Mouse (Mus musculus) intestine, postnatal 0 days (tissue): Measurements from ENCODE around the gene Hbb-bt. TPM values are rescaled to one million over a fixed set of nuclear protein-coding genes. Genes with fewer than 3 reads are reported as not detected.
"Not testable (repeated sequence)": the region's sequence is repeated elsewhere in the genome, so short reads cannot be mapped to it uniquely, and the experiment has no call there.

ENCODE experiments used
- ATAC-seq: fragments of 200-750 bp; cut with Nextera tagmentation; 2 replicates; pipeline ENCODE4 v1.8.0; 2017; ENCODE audit warnings: mild to moderate bottlenecking, moderate TSS enrichment, moderate library complexity
- H3K27ac ChIP-seq: fragments of 300-500 bp; sonication (generic); 2 replicates; pipeline ENCODE4 v1.5.1; 2014; ENCODE audit warnings: mild to moderate bottlenecking, low read depth, low read length, moderate library complexity
- H3K27me3 ChIP-seq: fragments of 300-500 bp; sonication (generic); replicated peaks from 2 replicates; pipeline ENCODE4 v1.6.1; 2014; ENCODE audit warnings: low read length, mixed read lengths; ENCODE audit not compliant: control insufficient read depth, insufficient read depth
- H3K36me3 ChIP-seq: fragments of 300-500 bp; sonication (generic); 2 replicates; pipeline ENCODE4 v1.6.1; 2014; ENCODE audit warnings: mild to moderate bottlenecking, moderate library complexity; ENCODE audit not compliant: control insufficient read depth, insufficient read depth
- H3K4me1 ChIP-seq: fragments of 300-500 bp; sonication (generic); replicated peaks from 2 replicates; pipeline ENCODE4 v1.6.1; 2014; ENCODE audit warnings: antibody characterized with exemption, low read length, mixed read lengths; ENCODE audit not compliant: control insufficient read depth, insufficient read depth
- H3K4me2 ChIP-seq: fragments of 300-500 bp; sonication (generic); replicated peaks from 2 replicates; pipeline ENCODE4 v1.6.1; 2014; ENCODE audit warnings: low read depth, mild to moderate bottlenecking, moderate library complexity
- H3K4me3 ChIP-seq: fragments of 300-500 bp; sonication (generic); 2 replicates; pipeline ENCODE4 v1.5.1; 2014; ENCODE audit warnings: low read depth, low read length
- H3K9ac ChIP-seq: fragments of 300-500 bp; sonication (generic); 2 replicates; pipeline ENCODE4 v1.6.1; 2014; ENCODE audit warnings: mild to moderate bottlenecking, low read depth, low read length
- H3K9me3 ChIP-seq: fragments of 300-500 bp; sonication (generic); 2 replicates; pipeline ENCODE4 v1.6.1; 2016; ENCODE audit warnings: mixed run types; ENCODE audit not compliant: control insufficient read depth
- CTCF ChIP-seq: sonication (generic); IDR thresholded peaks from 2 replicates; pipeline ENCODE4 v1.5.1; 2016; ENCODE audit warnings: low read depth, mild to moderate bottlenecking, control low read depth, antibody characterized with exemption, moderate library complexity
- WGBS: fragments of 180-500 bp; shearing (Covaris S2); extraction: QIAGEN DNeasy Blood & Tissue Kit; methylation state at CpG from one replicate; pipeline ENCODE4 v1.1.7; 2014; 5-methylcytosine and 5-hydroxymethylcytosine counted together
- polyA plus RNA-seq: library from polyadenylated mRNA; unstranded; fragments of >200 nt; fragmentation: Nextera tagmentation; extraction: Ambion mirVana; gene quantifications from 2 replicates; pipeline ENCODE4 v1.2.1, GENCODE M21; 2015

Gene Hbb-bt
- polyA plus RNA-seq, 1 experiment from 2014 or later, result 164 TPM

DNA sequence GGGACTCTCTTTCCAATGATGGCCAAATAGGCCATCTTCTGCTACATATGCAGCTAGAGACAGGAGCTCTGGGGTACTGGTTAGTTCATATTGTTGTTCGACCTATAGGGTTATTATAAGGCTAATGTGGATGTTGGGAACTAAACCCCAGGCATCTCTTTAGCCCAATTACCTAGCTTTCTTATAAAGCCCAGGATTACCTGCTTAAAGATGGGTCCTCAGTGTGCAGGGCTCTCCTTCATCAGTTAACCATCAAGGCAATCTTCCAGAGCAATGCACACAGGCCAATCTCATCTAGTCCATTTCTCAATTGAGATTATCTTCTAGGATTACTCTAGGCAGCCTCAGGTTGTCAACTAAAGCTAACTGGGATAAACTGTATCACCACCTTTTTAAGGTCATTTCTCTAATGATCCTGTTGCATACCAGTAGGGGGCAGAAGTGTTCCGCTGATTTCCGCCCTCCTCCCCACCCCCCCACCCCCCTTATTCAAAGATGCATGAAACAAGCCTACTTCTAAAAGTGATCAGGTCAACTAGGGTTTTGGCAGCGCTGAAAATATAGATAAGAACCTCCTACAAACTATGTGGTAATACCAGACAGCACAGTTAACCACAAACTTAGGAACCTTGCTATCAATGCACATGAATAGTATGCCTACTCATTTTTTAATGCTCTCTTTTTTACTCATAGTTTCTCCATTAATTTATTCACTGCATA lies 21.0 kb downstream of the Hbb-bt start:
- 22% methylated on average over 4 of the region's 4 CpGs for WGBS
- H3K27ac ChIP-seq, result no peak overlapping the region
- TF ChIP-seq CTCF, result no peak
- H3K27me3 ChIP-seq, result no peaks in the 10 kb centered on the region
- H3K4me2 ChIP-seq, result no peak overlapping the region
- H3K9me3 ChIP-seq, result no peaks in the 10 kb centered on the region
- no peaks in the 10 kb centered on the region for H3K4me1 ChIP-seq
- H3K9ac ChIP-seq, result no peak overlapping the region
- no peak for ATAC-seq
- H3K36me3 ChIP-seq, result no peaks in the 10 kb centered on the region
- H3K4me3 ChIP-seq, result no peak overlapping the region

DNA sequence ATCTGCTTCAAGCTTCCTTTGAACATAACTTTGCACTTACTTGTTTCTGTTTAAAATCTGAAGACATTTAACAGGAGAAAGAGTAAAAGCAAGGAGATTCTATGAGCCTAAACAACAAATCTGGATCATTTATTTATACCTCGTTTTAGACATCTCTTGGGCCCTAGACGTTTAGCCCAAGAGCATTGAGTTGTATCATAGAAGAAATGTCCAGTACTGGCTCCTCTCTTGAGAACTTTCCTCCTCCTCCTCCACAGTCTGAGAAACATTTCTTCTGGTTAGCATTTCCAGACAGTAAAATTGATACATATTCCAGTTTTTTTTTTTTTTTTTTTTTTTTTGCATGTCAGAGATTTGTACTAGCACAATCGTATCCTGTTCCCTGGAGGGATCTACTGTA lies 22.1 kb downstream of the Hbb-bt start, which contains the start of gene Olfr67:
TSS of gene Olfr67 (minus strand) at position 101 of the 400 bp plus-strand sequence.
- no peaks in the 10 kb centered on the region for H3K4me1 ChIP-seq
- H3K27me3 ChIP-seq, result no peaks in the 10 kb centered on the region
- H3K36me3 ChIP-seq, result no peaks in the 10 kb centered on the region
- H3K4me2 ChIP-seq, result no peak within 1 kb of the TSS
- 71% methylated on average over 3 of the region's 3 CpGs for WGBS
- TF ChIP-seq CTCF, result no peak
- H3K27ac ChIP-seq, result no peak within 1 kb of the TSS
- H3K4me3 ChIP-seq, result no peak within 1 kb of the TSS
- no peak within 1 kb of the TSS for H3K9ac ChIP-seq
- H3K9me3 ChIP-seq, result no peaks in the 10 kb centered on the region
- ATAC-seq, result no peak

DNA sequence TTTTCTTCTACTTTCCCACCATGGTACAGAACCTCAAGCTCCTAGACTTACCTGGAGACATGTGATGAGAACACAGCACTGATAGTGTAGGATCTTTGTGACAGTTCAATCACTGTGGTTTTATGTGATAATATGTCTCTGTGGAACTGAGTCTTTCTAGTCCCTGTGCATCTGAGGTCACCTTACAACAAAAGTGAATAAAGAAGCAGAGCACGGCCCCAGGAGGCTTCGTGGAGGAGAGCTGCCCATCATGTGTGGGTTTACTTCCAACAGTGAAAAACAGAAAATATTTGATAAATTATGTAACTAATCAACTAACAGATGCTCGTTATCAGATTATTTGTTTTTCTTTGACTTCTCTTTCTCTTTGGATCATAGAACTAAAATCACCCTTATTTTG lies 34.2 kb downstream of the Hbb-bt start, which contains the start of gene Olfr68:
TSS of gene Olfr68 (minus strand) at position 101 of the 400 bp plus-strand sequence.
- no peak for ATAC-seq
- Histone ChIP-seq H3K36me3 (no peaks in the 10 kb centered on the region), H3K9ac (no peak within 1 kb of the TSS), H3K27ac (no peak within 1 kb of the TSS), H3K4me3 (no peak within 1 kb of the TSS), H3K4me1 (no peaks in the 10 kb centered on the region), H3K4me2 (no peak within 1 kb of the TSS), H3K27me3 (no peaks in the 10 kb centered on the region), H3K9me3 (no peaks in the 10 kb centered on the region)
- no peak for TF ChIP-seq CTCF
- WGBS, result 73% methylated on average over 3 of the region's 3 CpGs

DNA sequence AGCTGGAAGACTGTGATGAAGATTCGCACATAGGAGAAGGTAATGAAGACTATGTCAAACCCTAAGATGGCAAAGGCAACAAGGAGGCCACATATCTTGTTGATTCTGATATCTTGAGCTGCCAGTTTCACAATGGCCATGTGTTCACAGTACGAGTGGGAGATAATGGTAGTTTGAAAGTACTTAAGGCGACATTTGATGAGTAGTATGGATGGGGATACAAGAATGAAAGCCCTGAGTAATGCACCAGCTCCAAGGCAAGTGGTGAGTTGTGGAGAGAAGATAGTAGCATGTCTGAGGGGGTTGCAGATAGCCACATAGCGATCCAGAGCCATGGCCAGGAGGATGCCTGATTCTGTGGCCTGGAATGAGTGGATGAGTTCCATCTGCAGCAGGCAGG lies 36.1 kb downstream of the Hbb-bt start:
- not testable (repeated sequence) for H3K9me3 ChIP-seq, H3K36me3 ChIP-seq, ATAC-seq, H3K4me1 ChIP-seq, H3K27me3 ChIP-seq, H3K4me2 ChIP-seq, H3K9ac ChIP-seq, H3K4me3 ChIP-seq, H3K27ac ChIP-seq
- 83% methylated on average over 3 of the region's 4 CpGs for WGBS

DNA sequence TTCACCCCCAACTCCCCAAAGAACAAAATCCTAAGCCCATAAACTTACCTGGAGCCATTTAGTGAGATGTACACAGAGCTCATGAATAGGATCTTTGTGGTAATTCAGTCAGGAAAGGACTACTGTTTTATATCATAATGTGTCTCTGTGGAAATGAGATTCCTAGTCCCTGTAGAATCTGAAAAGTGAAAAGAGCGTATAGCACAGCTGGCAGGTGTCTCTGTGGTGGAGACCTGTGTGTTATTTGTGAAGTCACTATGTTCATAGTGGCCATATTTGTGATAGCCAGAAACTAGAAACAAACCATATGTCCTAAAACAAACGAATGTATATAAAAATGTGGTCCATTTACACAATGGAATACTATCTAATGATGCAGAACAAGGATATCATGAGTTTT lies 42.3 kb downstream of the Hbb-bt start, which contains the start of gene Olfr69:
TSS of gene Olfr69 (minus strand) at position 101 of the 400 bp plus-strand sequence.
- Histone ChIP-seq H3K27me3 (no peaks in the 10 kb centered on the region), H3K4me2 (no peak within 1 kb of the TSS), H3K27ac (no peak within 1 kb of the TSS), H3K4me1 (no peaks in the 10 kb centered on the region), H3K4me3 (no peak within 1 kb of the TSS), H3K9me3 (no peaks in the 10 kb centered on the region), H3K9ac (no peak within 1 kb of the TSS), H3K36me3 (no peaks in the 10 kb centered on the region)
- WGBS, result 77% methylated on average over 2 of the region's 2 CpGs
- no peak for TF ChIP-seq CTCF
- no peak for ATAC-seq

DNA sequence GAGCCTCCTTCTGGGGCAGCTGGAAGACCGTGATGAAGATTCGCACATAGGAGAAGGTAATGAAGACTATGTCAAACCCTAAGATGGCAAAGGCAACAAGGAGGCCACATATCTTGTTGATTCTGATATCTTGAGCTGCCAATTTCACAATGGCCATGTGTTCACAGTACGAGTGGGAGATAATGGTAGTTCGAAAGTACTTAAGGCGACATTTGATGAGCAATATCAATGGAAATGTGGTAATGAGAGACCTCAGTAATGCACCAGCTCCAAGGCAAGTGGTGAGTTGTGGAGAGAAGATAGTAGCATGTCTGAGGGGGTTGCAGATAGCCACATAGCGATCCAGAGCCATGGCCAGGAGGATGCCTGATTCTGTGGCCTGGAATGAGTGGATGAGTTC lies 46.1 kb downstream of the Hbb-bt start:
- H3K4me3 ChIP-seq, H3K36me3 ChIP-seq, H3K27ac ChIP-seq, H3K4me2 ChIP-seq, H3K9me3 ChIP-seq, H3K4me1 ChIP-seq, H3K9ac ChIP-seq, ATAC-seq, H3K27me3 ChIP-seq: not testable (repeated sequence)
- WGBS, result 83% methylated on average over 5 of the region's 6 CpGs

Other genes starting within 250 kb of the Hbb-bt start
- not detected in 2 replicates for gene Olfr616, start 244.9 kb downstream of the Hbb-bt start, polyA plus RNA-seq
- gene Olfr617, start 240.9 kb downstream of the Hbb-bt start, polyA plus RNA-seq, result not detected in 2 replicates
- not detected in 2 replicates for gene Olfr618, start 223.9 kb downstream of the Hbb-bt start, polyA plus RNA-seq
- gene Olfr619, start 213.4 kb downstream of the Hbb-bt start, polyA plus RNA-seq, result not detected in 2 replicates
- gene Olfr620, start 201.5 kb downstream of the Hbb-bt start, polyA plus RNA-seq, result not detected in 2 replicates
- gene Olfr622, start 171.3 kb downstream of the Hbb-bt start, polyA plus RNA-seq, result not detected in 2 replicates
- gene Olfr623, start 150.3 kb downstream of the Hbb-bt start, polyA plus RNA-seq, result not detected in 2 replicates
- gene Olfr624, start 142.8 kb downstream of the Hbb-bt start, polyA plus RNA-seq, result 0.09 TPM in 2 replicates
- not detected in 2 replicates for gene Olfr625-ps1, start 131.3 kb downstream of the Hbb-bt start, polyA plus RNA-seq
- not detected in 2 replicates for gene Olfr243, start 99.3 kb downstream of the Hbb-bt start, polyA plus RNA-seq
- not detected in 2 replicates for gene Olfr628, start 83.6 kb downstream of the Hbb-bt start, polyA plus RNA-seq
- not detected in 2 replicates for gene Olfr629, start 69.1 kb downstream of the Hbb-bt start, polyA plus RNA-seq
- not detected in 2 replicates for gene Olfr630, start 56.7 kb downstream of the Hbb-bt start, polyA plus RNA-seq
- gene Olfr69, start 42.4 kb downstream of the Hbb-bt start, polyA plus RNA-seq, result not detected in 2 replicates
- not detected in 2 replicates for gene Olfr68, start 34.3 kb downstream of the Hbb-bt start, polyA plus RNA-seq
- gene Olfr67, start 22.2 kb downstream of the Hbb-bt start, polyA plus RNA-seq, result not detected in 2 replicates
- 726 and 1,073 TPM in 2 replicates for gene Hbb-bs, start 14.1 kb upstream of the Hbb-bt start, polyA plus RNA-seq
- not detected in 2 replicates for gene Hbb-bh2, start 26.5 kb upstream of the Hbb-bt start, polyA plus RNA-seq
- not detected in 2 replicates for gene Hbb-bh1, start 29.2 kb upstream of the Hbb-bt start, polyA plus RNA-seq
- 0.52 TPM in 1 of 2 replicates, not detected in the other for gene Hbb-y, start 39.2 kb upstream of the Hbb-bt start, polyA plus RNA-seq
- not detected in 2 replicates for gene Olfr66, start 72.3 kb upstream of the Hbb-bt start, polyA plus RNA-seq
- gene Olfr64, start 80.5 kb upstream of the Hbb-bt start, polyA plus RNA-seq, result not detected in 2 replicates
- not detected in 2 replicates for gene Olfr65, start 89.5 kb upstream of the Hbb-bt start, polyA plus RNA-seq
- not detected in 2 replicates for gene Olfr631, start 114.8 kb upstream of the Hbb-bt start, polyA plus RNA-seq
- gene Olfr632, start 120.4 kb upstream of the Hbb-bt start, polyA plus RNA-seq, result not detected in 2 replicates
- gene Olfr633, start 130.4 kb upstream of the Hbb-bt start, polyA plus RNA-seq, result not detected in 2 replicates
- gene Olfr635, start 157.2 kb upstream of the Hbb-bt start, polyA plus RNA-seq, result not detected in 2 replicates
- not detected in 2 replicates for gene Olfr638, start 184.8 kb upstream of the Hbb-bt start, polyA plus RNA-seq
- not detected in 2 replicates for gene Olfr639, start 203.3 kb upstream of the Hbb-bt start, polyA plus RNA-seq
- not detected in 2 replicates for gene Olfr640, start 211.6 kb upstream of the Hbb-bt start, polyA plus RNA-seq
- gene Olfr641, start 221.4 kb upstream of the Hbb-bt start, polyA plus RNA-seq, result not detected in 2 replicates
- not detected in 2 replicates for gene Olfr642, start 238.7 kb upstream of the Hbb-bt start, polyA plus RNA-seq
- gene 4930516K23Rik, start 247.4 kb upstream of the Hbb-bt start, polyA plus RNA-seq, result not detected in 2 replicates